Mouse (Mus musculus): ENCODE data around the gene Syne3. TPM values are rescaled to one million over a fixed set of nuclear protein-coding genes. Genes with fewer than 3 reads are reported as not detected.

Gene Syne3
- polyA plus RNA-seq, 1 experiment from 2014 or later: 0.31 TPM

- Histone ChIP-seq H3K9ac (ENCODE audit: low read length) (no peak overlapping the region), H3K27me3 (ENCODE audit: control insufficient read depth, insufficient read depth, low read length) (peaks cover 20% of the 10 kb centered on the region), H3K9me3 (ENCODE audit: control insufficient read depth, low read length) (no peaks in the 10 kb centered on the region), H3K36me3 (ENCODE audit: control insufficient read depth, insufficient read depth, low read length) (no peaks in the 10 kb centered on the region), H3K4me2 (ENCODE audit: low read depth, severe bottlenecking) (peak overlapping the region; percentile 100), H3K4me3 (ENCODE audit: low read depth, low read length) (peak overlapping the region; percentile 12; the same call in 1 of the 2 replicates), H3K27ac (replicated peaks; ENCODE audit: low read depth, low read length) (no peak overlapping the region), H3K4me1 (ENCODE audit: control insufficient read depth, insufficient read depth, low read length) (peaks cover 17% of the 10 kb centered on the region)
- under 1% methylated on average over 13 of the region's 13 CpGs for whole genome bisulfite sequencing
- DNase-seq (ENCODE audit: low spot score) (peak; percentile 55), ATAC-seq (ENCODE audit: insufficient number of reproducible peaks, low FRiP score, low TSS enrichment, low read depth) (peak; percentile 23; the same call in 1 of the 2 replicates)
Observed at GRCm38 (mm10) chr12:105008752-105009178, 844 bp downstream of the Syne3 start.

- peaks cover 17% of the 10 kb centered on the region for H3K4me1 ChIP-seq (ENCODE audit: control insufficient read depth, insufficient read depth, low read length)
- DNase-seq (ENCODE audit: low spot score) (no peak), ATAC-seq (ENCODE audit: insufficient number of reproducible peaks, low FRiP score, low TSS enrichment, low read depth) (no peak)
- peaks cover 20% of the 10 kb centered on the region for H3K27me3 ChIP-seq (ENCODE audit: control insufficient read depth, insufficient read depth, low read length)
- WGBS: 59% methylated on average over 2 of the region's 2 CpGs
- no peak overlapping the region for H3K9ac ChIP-seq (ENCODE audit: low read length)
- H3K4me3 ChIP-seq (ENCODE audit: low read depth, low read length): no peak overlapping the region
- no peak overlapping the region for H3K4me2 ChIP-seq (ENCODE audit: low read depth, severe bottlenecking)
- H3K36me3 ChIP-seq (ENCODE audit: control insufficient read depth, insufficient read depth, low read length): no peaks in the 10 kb centered on the region
- H3K9me3 ChIP-seq (ENCODE audit: control insufficient read depth, low read length): no peaks in the 10 kb centered on the region
- H3K27ac ChIP-seq (replicated peaks; ENCODE audit: low read depth, low read length): no peak overlapping the region
Observed at GRCm38 (mm10) chr12:105008150-105008549, 1.5 kb downstream of the Syne3 start.

GRCm38 (mm10) chr12:105005715-105005972, 4.0 kb downstream of the Syne3 start:
- H3K36me3 ChIP-seq (ENCODE audit: control insufficient read depth, insufficient read depth, low read length): no peaks in the 10 kb centered on the region
- peaks cover 14% of the 10 kb centered on the region for H3K4me1 ChIP-seq (ENCODE audit: control insufficient read depth, insufficient read depth, low read length)
- H3K4me2 ChIP-seq (ENCODE audit: low read depth, severe bottlenecking): no peak overlapping the region
- 58% methylated on average over 2 of the region's 2 CpGs for WGBS
- H3K9ac ChIP-seq (ENCODE audit: low read length): no peak overlapping the region
- H3K4me3 ChIP-seq (ENCODE audit: low read depth, low read length): no peak overlapping the region
- H3K27ac ChIP-seq (replicated peaks; ENCODE audit: low read depth, low read length): no peak overlapping the region
- peaks cover 20% of the 10 kb centered on the region for H3K27me3 ChIP-seq (ENCODE audit: control insufficient read depth, insufficient read depth, low read length)
- DNase-seq (ENCODE audit: low spot score) (no peak), ATAC-seq (ENCODE audit: insufficient number of reproducible peaks, low FRiP score, low TSS enrichment, low read depth) (no peak)
- no peaks in the 10 kb centered on the region for H3K9me3 ChIP-seq (ENCODE audit: control insufficient read depth, low read length)

GRCm38 (mm10) chr12:105004956-105005714, 4.5 kb downstream of the Syne3 start:
- no peak overlapping the region for H3K4me2 ChIP-seq (ENCODE audit: low read depth, severe bottlenecking)
- ATAC-seq (ENCODE audit: insufficient number of reproducible peaks, low FRiP score, low TSS enrichment, low read depth): no peak
- H3K9ac ChIP-seq (ENCODE audit: low read length): no peak overlapping the region
- no peaks in the 10 kb centered on the region for H3K9me3 ChIP-seq (ENCODE audit: control insufficient read depth, low read length)
- H3K27ac ChIP-seq (replicated peaks; ENCODE audit: low read depth, low read length): no peak overlapping the region
- H3K4me3 ChIP-seq (ENCODE audit: low read depth, low read length): no peak overlapping the region
- H3K36me3 ChIP-seq (ENCODE audit: control insufficient read depth, insufficient read depth, low read length): no peaks in the 10 kb centered on the region
- peaks cover 13% of the 10 kb centered on the region for H3K4me1 ChIP-seq (ENCODE audit: control insufficient read depth, insufficient read depth, low read length)
- peaks cover 18% of the 10 kb centered on the region for H3K27me3 ChIP-seq (ENCODE audit: control insufficient read depth, insufficient read depth, low read length)
- 73% methylated on average over 22 of the region's 22 CpGs for WGBS
- DNase-seq (ENCODE audit: low spot score): no peak

GRCm38 (mm10) chr12:105003715-105004114, 5.9 kb downstream of the Syne3 start:
- Histone ChIP-seq H3K4me1 (ENCODE audit: control insufficient read depth, insufficient read depth, low read length) (peaks cover 3% of the 10 kb centered on the region), H3K4me2 (ENCODE audit: low read depth, severe bottlenecking) (no peak overlapping the region), H3K27me3 (ENCODE audit: control insufficient read depth, insufficient read depth, low read length) (peaks cover 7% of the 10 kb centered on the region), H3K9me3 (ENCODE audit: control insufficient read depth, low read length) (no peaks in the 10 kb centered on the region), H3K9ac (ENCODE audit: low read length) (no peak overlapping the region), H3K36me3 (ENCODE audit: control insufficient read depth, insufficient read depth, low read length) (no peaks in the 10 kb centered on the region), H3K4me3 (ENCODE audit: low read depth, low read length) (no peak overlapping the region), H3K27ac (replicated peaks; ENCODE audit: low read depth, low read length) (no peak overlapping the region)
- ATAC-seq (ENCODE audit: insufficient number of reproducible peaks, low FRiP score, low TSS enrichment, low read depth) (no peak), DNase-seq (ENCODE audit: low spot score) (no peak)
- 67% methylated on average over 3 of the region's 3 CpGs for WGBS

- H3K9ac ChIP-seq (ENCODE audit: low read length): no peak overlapping the region
- H3K36me3 ChIP-seq (ENCODE audit: control insufficient read depth, insufficient read depth, low read length): no peaks in the 10 kb centered on the region
- no peak for DNase-seq (ENCODE audit: low spot score)
- WGBS: 43% methylated on average over 9 of the region's 9 CpGs
- no peak overlapping the region for H3K27ac ChIP-seq (replicated peaks; ENCODE audit: low read depth, low read length)
- no peaks in the 10 kb centered on the region for H3K9me3 ChIP-seq (ENCODE audit: control insufficient read depth, low read length)
- no peak overlapping the region for H3K4me2 ChIP-seq (ENCODE audit: low read depth, severe bottlenecking)
- H3K27me3 ChIP-seq (ENCODE audit: control insufficient read depth, insufficient read depth, low read length): peaks cover 4% of the 10 kb centered on the region; the same call in 1 of the 2 replicates
- no peaks in the 10 kb centered on the region for H3K4me1 ChIP-seq (ENCODE audit: control insufficient read depth, insufficient read depth, low read length)
- no peak for ATAC-seq (ENCODE audit: insufficient number of reproducible peaks, low FRiP score, low TSS enrichment, low read depth)
- no peak overlapping the region for H3K4me3 ChIP-seq (ENCODE audit: low read depth, low read length)
Observed at GRCm38 (mm10) chr12:105003158-105003557, 6.5 kb downstream of the Syne3 start.

GRCm38 (mm10) chr12:105002340-105003132, 7.1 kb downstream of the Syne3 start:
- H3K9me3 ChIP-seq (ENCODE audit: control insufficient read depth, low read length): no peaks in the 10 kb centered on the region

GRCm38 (mm10) chr12:105001317-105001716, 8.3 kb downstream of the Syne3 start:
- no peaks in the 10 kb centered on the region for H3K9me3 ChIP-seq (ENCODE audit: control insufficient read depth, low read length)
- H3K4me1 ChIP-seq (ENCODE audit: control insufficient read depth, insufficient read depth, low read length): no peaks in the 10 kb centered on the region
- no peak overlapping the region for H3K4me3 ChIP-seq (ENCODE audit: low read depth, low read length)
- H3K27me3 ChIP-seq (ENCODE audit: control insufficient read depth, insufficient read depth, low read length): no peaks in the 10 kb centered on the region
- 85% methylated on average over 9 of the region's 9 CpGs for WGBS
- H3K36me3 ChIP-seq (ENCODE audit: control insufficient read depth, insufficient read depth, low read length): no peaks in the 10 kb centered on the region
- DNase-seq (ENCODE audit: low spot score): no peak
- no peak overlapping the region for H3K27ac ChIP-seq (replicated peaks; ENCODE audit: low read depth, low read length)
- H3K4me2 ChIP-seq (ENCODE audit: low read depth, severe bottlenecking): no peak overlapping the region
- no peak overlapping the region for H3K9ac ChIP-seq (ENCODE audit: low read length)
- no peak for ATAC-seq (ENCODE audit: insufficient number of reproducible peaks, low FRiP score, low TSS enrichment, low read depth)

More at GRCm38 (mm10) chr12:105002340-105003132, 7.1 kb downstream of the Syne3 start:
- H3K36me3 ChIP-seq (ENCODE audit: control insufficient read depth, insufficient read depth, low read length): no peaks in the 10 kb centered on the region
- H3K4me3 ChIP-seq (ENCODE audit: low read depth, low read length): no peak overlapping the region
- H3K9ac ChIP-seq (ENCODE audit: low read length): no peak overlapping the region
- H3K4me1 ChIP-seq (ENCODE audit: control insufficient read depth, insufficient read depth, low read length): no peaks in the 10 kb centered on the region
- ATAC-seq (ENCODE audit: insufficient number of reproducible peaks, low FRiP score, low TSS enrichment, low read depth) (no peak), DNase-seq (ENCODE audit: low spot score) (no peak)
- H3K27me3 ChIP-seq (ENCODE audit: control insufficient read depth, insufficient read depth, low read length): no peaks in the 10 kb centered on the region; the same call in 1 of the 2 replicates
- WGBS: 77% methylated on average over 10 of the region's 10 CpGs
- no peak overlapping the region for H3K4me2 ChIP-seq (ENCODE audit: low read depth, severe bottlenecking)
- H3K27ac ChIP-seq (replicated peaks; ENCODE audit: low read depth, low read length): no peak overlapping the region
